Mouse (Mus musculus) embryonic facial prominence, embryonic 14.5 days (tissue): ENCODE results near the gene Oas3. TPM values are rescaled to one million over a fixed set of nuclear protein-coding genes. Genes with fewer than 3 reads are reported as not detected.

Experiments
- ATAC-seq: fragments of 200-750 bp; cut with Nextera tagmentation; 2 replicates; pipeline ENCODE4 v1.8.0; 2017; ENCODE audit warnings: low read depth, moderate number of reproducible peaks, moderate TSS enrichment
- DNase-seq: peaks from one replicate; pipeline ENCODE4 v3.0.0-alpha.2; 2015; ENCODE audit warnings: low spot score
- H3K27ac ChIP-seq: fragments of 300-500 bp; sonication (generic); replicated peaks from 2 replicates; pipeline ENCODE4 v1.5.1; 2014; ENCODE audit warnings: low read depth, mild to moderate bottlenecking, low read length, moderate library complexity
- H3K27me3 ChIP-seq: fragments of 300-500 bp; sonication (generic); replicated peaks from 2 replicates; pipeline ENCODE4 v1.6.1; 2014; ENCODE audit warnings: low read length; ENCODE audit not compliant: control insufficient read depth, insufficient read depth
- H3K36me3 ChIP-seq: fragments of 300-500 bp; sonication (generic); 2 replicates; pipeline ENCODE4 v1.6.1; 2014; ENCODE audit warnings: low read length, mixed read lengths; ENCODE audit not compliant: control insufficient read depth, insufficient read depth
- H3K4me1 ChIP-seq: fragments of 300-500 bp; sonication (generic); 2 replicates; pipeline ENCODE4 v1.6.1; 2014; ENCODE audit warnings: antibody characterized with exemption, low read length; ENCODE audit not compliant: control insufficient read depth, insufficient read depth
- H3K4me2 ChIP-seq: fragments of 300-500 bp; sonication (generic); 2 replicates; pipeline ENCODE4 v1.6.1; 2014; ENCODE audit warnings: low read depth, mild to moderate bottlenecking, low read length, moderate library complexity, mixed read lengths
- H3K4me3 ChIP-seq: fragments of 300-500 bp; sonication (generic); 2 replicates; pipeline ENCODE4 v1.5.1; 2014; ENCODE audit warnings: low read depth, mild to moderate bottlenecking, low read length
- H3K9ac ChIP-seq: fragments of 300-500 bp; sonication (generic); 2 replicates; pipeline ENCODE4 v1.6.1; 2014; ENCODE audit warnings: low read depth, mild to moderate bottlenecking, low read length, moderate library complexity, mixed read lengths
- H3K9me3 ChIP-seq: fragments of 300-500 bp; sonication (generic); 2 replicates; pipeline ENCODE4 v1.6.1; 2016; ENCODE audit warnings: low read length; ENCODE audit not compliant: control insufficient read depth
- WGBS: fragments of 180-500 bp; shearing (Covaris S2); extraction: QIAGEN DNeasy Blood & Tissue Kit; methylation state at CpG from one replicate; pipeline ENCODE4 v1.1.7; 2014; 5-methylcytosine and 5-hydroxymethylcytosine counted together
- polyA plus RNA-seq: library from polyadenylated mRNA; unstranded; fragments of >200 nt; fragmentation: Nextera tagmentation; extraction: Ambion mirVana; gene quantifications from 2 replicates; pipeline ENCODE4 v1.2.1, GENCODE M21; 2014

Gene Oas3
- 0.35 and 0.45 TPM in 2 replicates for polyA plus RNA-seq

GRCm38 (mm10) chr5:120777478-120777877 lies at the start of gene Oas3:
TSS of gene Oas3 (minus strand) at chr5:120777661.
- no peaks in the 10 kb centered on the region for H3K27me3 ChIP-seq
- H3K9ac ChIP-seq: no peak within 1 kb of the TSS
- no peaks in the 10 kb centered on the region for H3K36me3 ChIP-seq
- H3K27ac ChIP-seq: no peak within 1 kb of the TSS
- H3K4me1 ChIP-seq: peaks cover 2% of the 10 kb centered on the region; the same call in 1 of the 2 replicates
- DNase-seq: no peak
- ATAC-seq: no peak
- H3K4me3 ChIP-seq: no peak within 1 kb of the TSS
- 84% methylated on average over 9 of the region's 9 CpGs for WGBS
- H3K4me2 ChIP-seq: no peak within 1 kb of the TSS
- no peaks in the 10 kb centered on the region for H3K9me3 ChIP-seq

- no peaks in the 10 kb centered on the region for H3K27me3 ChIP-seq
- peaks cover 12% of the 10 kb centered on the region for H3K9me3 ChIP-seq
- no peak overlapping the region for H3K9ac ChIP-seq
- DNase-seq (no peak), ATAC-seq (no peak)
- no peak overlapping the region for H3K4me3 ChIP-seq
- H3K4me2 ChIP-seq: no peak overlapping the region
- no peaks in the 10 kb centered on the region for H3K4me1 ChIP-seq
- no peaks in the 10 kb centered on the region for H3K36me3 ChIP-seq
- H3K27ac ChIP-seq: no peak overlapping the region
These were observed 41.5 kb upstream of the Oas3 start for GRCm38 (mm10) chr5:120818999-120819398.

- no peaks in the 10 kb centered on the region for H3K36me3 ChIP-seq
- DNase-seq (no peak), ATAC-seq (no peak)
- H3K27me3 ChIP-seq: no peaks in the 10 kb centered on the region
- peaks cover 12% of the 10 kb centered on the region for H3K9me3 ChIP-seq
- H3K4me2 ChIP-seq: no peak overlapping the region
- H3K9ac ChIP-seq: no peak overlapping the region
- H3K27ac ChIP-seq: no peak overlapping the region
- WGBS: 52% methylated on average over 3 of the region's 3 CpGs
- H3K4me1 ChIP-seq: peaks cover 5% of the 10 kb centered on the region; the same call in 1 of the 2 replicates
- no peak overlapping the region for H3K4me3 ChIP-seq
These were observed 38.5 kb upstream of the Oas3 start for GRCm38 (mm10) chr5:120815949-120816348.

GRCm38 (mm10) chr5:120813023-120813422 lies 35.6 kb upstream of the Oas3 start:
- Histone ChIP-seq H3K4me1 (peaks cover 5% of the 10 kb centered on the region; the same call in 1 of the 2 replicates), H3K4me2 (peak overlapping the region; percentile 54), H3K4me3 (peak overlapping the region; percentile 33), H3K9ac (no peak overlapping the region), H3K9me3 (no peaks in the 10 kb centered on the region), H3K36me3 (no peaks in the 10 kb centered on the region), H3K27me3 (no peaks in the 10 kb centered on the region), H3K27ac (no peak overlapping the region)
- ATAC-seq (no peak), DNase-seq (no peak)
- WGBS: 79% methylated on average over 6 of the region's 6 CpGs

GRCm38 (mm10) chr5:120811951-120812819 lies 34.7 kb upstream of the Oas3 start, which contains the start of gene Oas1c:
TSS of gene Oas1c (minus strand) at chr5:120812514.
- Histone ChIP-seq H3K36me3 (no peaks in the 10 kb centered on the region), H3K9ac (peak within 1 kb of the TSS; percentile 41), H3K4me2 (peak within 1 kb of the TSS; percentile 54), H3K9me3 (no peaks in the 10 kb centered on the region), H3K27ac (peak within 1 kb of the TSS; percentile 75), H3K4me3 (peak within 1 kb of the TSS; percentile 33), H3K4me1 (peaks cover 5% of the 10 kb centered on the region; the same call in 1 of the 2 replicates), H3K27me3 (no peaks in the 10 kb centered on the region)
- peak; percentile 96 for DNase-seq
- ATAC-seq: peak; percentile 95
- WGBS: 4% methylated on average over 18 of the region's 18 CpGs

GRCm38 (mm10) chr5:120809171-120809570 lies 31.7 kb upstream of the Oas3 start:
- DNase-seq (no peak), ATAC-seq (no peak)
- H3K27me3 ChIP-seq: no peaks in the 10 kb centered on the region
- peaks cover 5% of the 10 kb centered on the region; the same call in 1 of the 2 replicates for H3K4me1 ChIP-seq
- WGBS: 35% methylated on average over 6 of the region's 6 CpGs
- H3K9ac ChIP-seq: no peak overlapping the region
- no peaks in the 10 kb centered on the region for H3K9me3 ChIP-seq
- no peak overlapping the region for H3K4me3 ChIP-seq
- no peak overlapping the region for H3K4me2 ChIP-seq
- H3K36me3 ChIP-seq: no peaks in the 10 kb centered on the region
- no peak overlapping the region for H3K27ac ChIP-seq

- peak; percentile 42 for DNase-seq
- H3K9ac ChIP-seq: no peak overlapping the region
- 83% methylated on average over 1 of the region's 1 CpGs for WGBS
- H3K36me3 ChIP-seq: no peaks in the 10 kb centered on the region
- no peak overlapping the region for H3K4me3 ChIP-seq
- no peak for ATAC-seq
- no peak overlapping the region for H3K27ac ChIP-seq
- H3K4me2 ChIP-seq: no peak overlapping the region
- no peaks in the 10 kb centered on the region for H3K4me1 ChIP-seq
- no peaks in the 10 kb centered on the region for H3K9me3 ChIP-seq
- no peaks in the 10 kb centered on the region for H3K27me3 ChIP-seq
These were observed 29.0 kb upstream of the Oas3 start for GRCm38 (mm10) chr5:120806458-120806857.

GRCm38 (mm10) chr5:120803596-120803995 lies 26.1 kb upstream of the Oas3 start:
- H3K36me3 ChIP-seq: no peaks in the 10 kb centered on the region
- no peaks in the 10 kb centered on the region for H3K27me3 ChIP-seq
- no peak overlapping the region for H3K4me2 ChIP-seq
- 68% methylated on average over 2 of the region's 2 CpGs for WGBS
- ATAC-seq (no peak), DNase-seq (peak; percentile 75)
- H3K9ac ChIP-seq: no peak overlapping the region
- no peaks in the 10 kb centered on the region for H3K4me1 ChIP-seq
- H3K27ac ChIP-seq: no peak overlapping the region
- H3K9me3 ChIP-seq: no peaks in the 10 kb centered on the region
- H3K4me3 ChIP-seq: no peak overlapping the region
